Mouse (Mus musculus) thymus, postnatal 4 days (tissue): ENCODE results near the gene Hmgxb4.
A peak's percentile ranks its signal among the peaks of the same experiment; 100 is the strongest.

Experiments used
- DNase-seq: peaks from one replicate; pipeline ENCODE4 v3.0.0; 2021

The Hmgxb4 gene

GRCm38 (mm10) chr8:75023660-75024316 is 30.6 kb downstream of the Hmgxb4 start:
- peak; percentile 53 for DNase-seq

- DNase-seq = no peak
Observed at GRCm38 (mm10) chr8:75025809-75026208, 32.7 kb downstream of the Hmgxb4 start.

- no peak for DNase-seq
Observed at GRCm38 (mm10) chr8:75030453-75031024, 37.4 kb downstream of the Hmgxb4 start.

GRCm38 (mm10) chr8:75032961-75033360 is 39.8 kb downstream of the Hmgxb4 start:
- no peak for DNase-seq

- peak; percentile 97 for DNase-seq
Observed at GRCm38 (mm10) chr8:75033511-75034243, 40.5 kb downstream of the Hmgxb4 start, which contains the start of gene Tom1. TSS of gene Tom1 (plus strand) at chr8:75033705.

GRCm38 (mm10) chr8:75034285-75034684 is 41.1 kb downstream of the Hmgxb4 start:
- DNase-seq = no peak

GRCm38 (mm10) chr8:75035640-75036039 is 42.5 kb downstream of the Hmgxb4 start:
- DNase-seq = no peak

- no peak for DNase-seq
Observed at GRCm38 (mm10) chr8:75038497-75038896, 45.3 kb downstream of the Hmgxb4 start.

- DNase-seq = no peak
Observed at GRCm38 (mm10) chr8:75039754-75040153, 46.6 kb downstream of the Hmgxb4 start.

GRCm38 (mm10) chr8:75042171-75042570 is 49.0 kb downstream of the Hmgxb4 start:
- DNase-seq = no peak

- DNase-seq = no peak
Observed at GRCm38 (mm10) chr8:75042974-75043373, 49.8 kb downstream of the Hmgxb4 start.

GRCm38 (mm10) chr8:75046303-75046702 is 53.1 kb downstream of the Hmgxb4 start:
- DNase-seq = no peak

GRCm38 (mm10) chr8:75047784-75048183 is 54.6 kb downstream of the Hmgxb4 start:
- DNase-seq = no peak

GRCm38 (mm10) chr8:75053342-75053741 is 60.2 kb downstream of the Hmgxb4 start:
- DNase-seq = no peak

- DNase-seq = no peak
Observed at GRCm38 (mm10) chr8:75055673-75056072, 62.5 kb downstream of the Hmgxb4 start.

- no peak for DNase-seq
Observed at GRCm38 (mm10) chr8:75060022-75060421, 66.9 kb downstream of the Hmgxb4 start.

GRCm38 (mm10) chr8:75060815-75061214 is 67.7 kb downstream of the Hmgxb4 start:
- no peak for DNase-seq

- DNase-seq = no peak
Observed at GRCm38 (mm10) chr8:75063290-75063689, 70.1 kb downstream of the Hmgxb4 start.

- no peak for DNase-seq
Observed at GRCm38 (mm10) chr8:75064790-75065189, 71.6 kb downstream of the Hmgxb4 start.

- no peak for DNase-seq
Observed at GRCm38 (mm10) chr8:75067287-75067686, 74.1 kb downstream of the Hmgxb4 start.

GRCm38 (mm10) chr8:75070297-75070696 is 77.1 kb downstream of the Hmgxb4 start:
- DNase-seq = no peak

- DNase-seq = peak; percentile 82
Observed at GRCm38 (mm10) chr8:75071627-75072346, 78.6 kb downstream of the Hmgxb4 start.

GRCm38 (mm10) chr8:75074876-75075275 is 81.7 kb downstream of the Hmgxb4 start:
- no peak for DNase-seq
